Mouse (Mus musculus) heart, adult 2 months (tissue): ENCODE data around the gene Ush1c.

Experiments used
- CTCF ChIP-seq: fragments of 200-600 bp; IDR thresholded peaks from 2 replicates; pipeline ENCODE4 v1.8.1; 2022; ENCODE audit warnings: antibody characterized with exemption, mild to moderate bottlenecking, moderate library complexity
- EP300 ChIP-seq: fragments of 200-500 bp; IDR thresholded peaks from 2 replicates; pipeline ENCODE4 v1.6.1; 2011; ENCODE audit warnings: low read depth, low read length, control low read depth; ENCODE audit not compliant: insufficient read depth

DNA sequence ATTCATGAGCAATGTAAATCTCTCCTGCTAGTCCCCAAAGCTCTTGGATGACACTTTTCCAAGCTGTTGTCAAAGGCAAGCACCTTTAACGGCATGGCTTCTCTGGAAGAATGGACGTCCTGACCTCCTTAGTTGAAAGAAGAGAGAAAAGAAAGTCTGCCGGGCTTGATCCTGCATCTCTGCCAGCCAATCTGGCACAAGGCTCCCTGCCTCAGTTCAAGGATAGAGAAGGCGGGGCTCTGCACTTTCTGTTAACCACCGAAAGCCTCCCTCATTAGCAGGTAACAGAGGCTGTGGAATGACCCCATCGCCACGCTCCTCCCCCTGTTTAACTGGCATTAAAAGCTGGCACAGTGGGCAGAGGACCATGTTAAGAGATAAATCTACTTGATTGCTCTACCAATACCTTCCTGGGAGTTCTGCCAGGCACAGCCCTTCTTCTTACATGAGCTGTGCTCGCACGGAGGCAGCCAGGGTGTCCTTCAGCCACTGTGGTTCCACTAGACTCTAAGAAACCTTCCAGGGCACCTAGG is 85.4 kb downstream of the Ush1c start:
- TF ChIP-seq CTCF, result no peak
- no peak for TF ChIP-seq EP300
